Mouse (Mus musculus): ENCODE results near the gene Coq7. TPM values are rescaled to one million over a fixed set of nuclear protein-coding genes. Genes with fewer than 3 reads are reported as not detected.

Gene Coq7
- polyA plus RNA-seq, 1 experiment from 2014 or later = 42.8 TPM

- H3K36me3 ChIP-seq (ENCODE audit: inconsistent target) = no peaks in the 10 kb centered on the region
- no peak overlapping the region for H3K4me3 ChIP-seq (ENCODE audit: inconsistent target)
- H3K79me2 ChIP-seq (ENCODE audit: inconsistent target) = no peaks in the 10 kb centered on the region
- no peak overlapping the region for H3K27ac ChIP-seq
- WGBS (ENCODE audit: missing documents) = 71% methylated on average over 16 of the region's 16 CpGs
Observed at GRCm38 (mm10) chr7:118461400-118462136, 71.6 kb downstream of the Coq7 start.

Other genes starting within 250 kb of the Coq7 start
- gene Syt17, start 85.1 kb downstream of the Coq7 start, polyA plus RNA-seq (2018) = not detected in 3 replicates
- gene Itpripl2, start 41.4 kb downstream of the Coq7 start, polyA plus RNA-seq (2018) = 40.3 to 54.1 TPM (median 50.5 TPM) in 3 replicates
- not detected in 3 replicates for gene Tmc7, start 51.4 kb upstream of the Coq7 start, polyA plus RNA-seq (2018)
- gene Tmc5, start 63.9 kb upstream of the Coq7 start, polyA plus RNA-seq (2018) = not detected in 3 replicates
- gene Gde1, start 172.4 kb upstream of the Coq7 start, polyA plus RNA-seq (2018) = 51.1 to 88.2 TPM (median 86.2 TPM) in 3 replicates
- gene Ccp110, start 179.2 kb upstream of the Coq7 start, polyA plus RNA-seq (2018) = 3.3 to 3.7 TPM (median 3.6 TPM) in 3 replicates
- 93.8 to 123 TPM (median 106 TPM) in 3 replicates for gene Vps35l, start 206.9 kb upstream of the Coq7 start, polyA plus RNA-seq (2018)

All from macrophage (primary cell).